Mouse (Mus musculus): Measurements from ENCODE around the gene Tspan5. TPM values are rescaled to one million over a fixed set of nuclear protein-coding genes. Genes with fewer than 3 reads are reported as not detected.

Tspan5 gene
- polyA plus RNA-seq, 1 experiment, result 23.8 TPM

DNA sequence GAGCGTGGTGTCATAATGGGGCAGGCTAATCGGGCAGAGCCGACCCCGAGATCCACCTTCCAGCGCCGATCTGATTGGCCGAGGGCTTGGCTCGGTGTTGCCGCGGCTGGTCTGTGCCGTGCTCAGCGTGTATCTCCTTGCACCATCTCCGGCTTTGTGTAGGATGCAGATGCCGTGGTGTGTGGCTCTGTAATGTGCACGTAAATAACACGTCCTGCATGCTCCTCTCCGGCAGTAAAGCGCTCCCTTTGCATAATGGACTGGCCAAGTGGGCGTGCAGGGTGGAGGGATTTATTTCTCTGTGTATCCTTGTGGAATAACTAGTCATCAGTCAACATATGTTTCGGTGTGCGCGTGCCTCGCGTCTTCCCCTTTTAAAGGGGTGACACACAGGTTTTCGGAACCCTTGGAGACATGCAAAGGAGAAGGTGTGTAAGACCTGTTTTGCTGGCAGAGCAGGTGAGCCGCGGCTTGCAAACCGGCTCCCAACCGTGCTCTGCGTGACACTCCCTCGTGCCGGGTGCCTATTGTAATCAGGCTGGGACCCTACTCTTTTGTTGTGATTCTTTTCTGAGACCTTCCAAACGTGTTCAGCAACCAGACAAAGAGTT is 1.2 kb downstream of the Tspan5 start:
- no peak overlapping the region for H3K27ac ChIP-seq (ENCODE audit: insufficient read depth, low read depth, low read length)
- no peaks in the 10 kb centered on the region for H3K36me3 ChIP-seq (ENCODE audit: control insufficient read depth, insufficient read depth, low read length)
- peak; percentile 78 for DNase-seq
- H3K4me1 ChIP-seq (ENCODE audit: control insufficient read depth, insufficient read depth, low read length), result no peaks in the 10 kb centered on the region
- TF ChIP-seq POLR2A (IDR thresholded peaks at IDR 0.05; ENCODE audit: low read depth, low read length) (no peak), CTCF (conservative IDR thresholded peaks at IDR 0.05; ENCODE audit: insufficient read depth, insufficient read length, low read depth, low read length) (no peak)
- WGBS, result 1% methylated on average over 33 of the region's 33 CpGs
- peak overlapping the region; percentile 75 for H3K4me3 ChIP-seq (ENCODE audit: insufficient read depth, low read depth, low read length)
- H3K27me3 ChIP-seq (replicated peaks; ENCODE audit: control insufficient read depth, insufficient read depth, low read length), result no peaks in the 10 kb centered on the region

DNA sequence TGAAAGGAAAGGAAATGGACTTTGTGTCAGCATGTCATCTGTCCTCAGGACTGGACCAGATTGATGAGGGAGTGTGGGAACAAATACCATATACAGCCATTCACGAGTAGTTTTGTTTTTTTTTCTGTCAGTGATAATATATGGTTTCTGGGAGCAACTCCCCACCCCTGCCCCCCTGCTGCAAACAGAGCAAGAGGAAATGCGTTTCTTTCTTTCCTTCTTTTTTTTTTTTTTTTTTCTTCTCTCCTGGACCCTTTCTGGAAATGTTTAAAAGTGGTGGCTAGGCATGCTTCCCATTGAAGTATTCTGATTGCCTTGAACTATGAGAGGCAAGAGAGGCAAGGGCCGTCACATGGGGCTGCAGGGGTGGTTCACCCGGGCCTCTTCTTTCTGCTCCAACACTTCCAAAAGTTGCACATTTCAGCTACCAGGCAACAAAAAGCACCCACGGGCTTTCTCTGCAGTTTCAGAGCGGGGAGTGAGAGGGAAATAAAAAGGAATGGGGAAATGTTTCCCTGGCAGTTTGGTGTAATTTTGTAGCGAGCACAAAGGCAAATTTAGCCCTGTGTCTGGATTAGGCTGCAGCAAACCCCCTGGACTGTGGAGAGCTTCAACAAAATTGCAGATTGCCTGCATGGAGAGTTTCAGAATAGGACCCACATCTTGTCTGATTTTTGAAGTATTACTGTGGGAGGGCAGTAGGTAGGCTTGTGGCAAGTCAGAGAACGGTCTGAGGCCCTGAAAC is 2.2 kb downstream of the Tspan5 start:
- Histone ChIP-seq H3K4me1 (ENCODE audit: control insufficient read depth, insufficient read depth, low read length) (no peaks in the 10 kb centered on the region), H3K36me3 (ENCODE audit: control insufficient read depth, insufficient read depth, low read length) (no peaks in the 10 kb centered on the region), H3K27ac (ENCODE audit: insufficient read depth, low read depth, low read length) (no peak overlapping the region), H3K4me3 (ENCODE audit: insufficient read depth, low read depth, low read length) (no peak overlapping the region), H3K27me3 (replicated peaks; ENCODE audit: control insufficient read depth, insufficient read depth, low read length) (no peaks in the 10 kb centered on the region)
- no peak for DNase-seq
- 41% methylated on average over 8 of the region's 8 CpGs for WGBS
- TF ChIP-seq POLR2A (IDR thresholded peaks at IDR 0.05; ENCODE audit: low read depth, low read length), result no peak
- TF ChIP-seq CTCF (conservative IDR thresholded peaks at IDR 0.05; ENCODE audit: insufficient read depth, insufficient read length, low read depth, low read length), result no peak

DNA sequence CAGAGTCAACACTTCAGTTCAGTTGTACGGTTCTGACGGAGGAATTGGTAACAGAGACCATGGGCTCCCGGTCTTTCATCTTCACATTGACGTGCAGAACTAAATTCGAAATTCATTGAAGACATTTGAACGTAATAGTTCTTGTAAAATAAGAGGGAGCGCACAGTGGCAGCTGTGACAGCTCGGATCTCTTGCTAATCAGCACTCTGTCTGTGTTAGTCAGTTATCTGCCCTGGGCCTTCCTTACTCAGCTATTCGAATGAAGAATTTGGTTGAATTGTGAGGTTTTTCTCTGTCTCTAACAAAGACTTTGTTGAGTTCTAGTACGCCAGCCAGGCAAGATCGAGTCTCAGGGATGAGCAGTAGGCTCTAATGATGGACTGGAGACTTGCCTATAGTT is 3.1 kb downstream of the Tspan5 start:
- WGBS, result 93% methylated on average over 11 of the region's 11 CpGs
- no peak for DNase-seq
- Histone ChIP-seq H3K36me3 (ENCODE audit: control insufficient read depth, insufficient read depth, low read length) (no peaks in the 10 kb centered on the region), H3K4me1 (ENCODE audit: control insufficient read depth, insufficient read depth, low read length) (no peaks in the 10 kb centered on the region), H3K27ac (ENCODE audit: insufficient read depth, low read depth, low read length) (no peak overlapping the region), H3K27me3 (replicated peaks; ENCODE audit: control insufficient read depth, insufficient read depth, low read length) (no peaks in the 10 kb centered on the region), H3K4me3 (ENCODE audit: insufficient read depth, low read depth, low read length) (no peak overlapping the region)
- TF ChIP-seq POLR2A (IDR thresholded peaks at IDR 0.05; ENCODE audit: low read depth, low read length) (no peak), CTCF (conservative IDR thresholded peaks at IDR 0.05; ENCODE audit: insufficient read depth, insufficient read length, low read depth, low read length) (no peak)

DNA sequence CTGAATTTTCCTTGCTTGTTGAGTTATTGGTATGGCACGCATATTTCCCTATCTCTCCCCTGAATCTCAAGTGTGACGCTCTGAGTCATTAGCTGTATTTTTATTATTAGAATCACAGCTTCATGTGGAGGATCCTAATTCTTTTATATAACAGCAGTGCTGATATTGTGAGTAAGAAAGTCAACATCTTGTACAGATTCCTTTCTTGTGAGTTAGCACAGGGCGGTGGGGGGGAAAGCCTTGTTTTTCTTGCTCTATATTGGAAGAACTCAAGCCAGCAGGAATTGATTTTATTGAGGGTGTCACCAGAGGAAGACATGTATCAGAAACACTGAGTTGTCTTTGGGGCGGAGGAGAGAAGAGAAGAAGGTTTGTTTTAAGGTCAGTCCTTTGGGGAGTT is 3.6 kb downstream of the Tspan5 start:
- TF ChIP-seq POLR2A (IDR thresholded peaks at IDR 0.05; ENCODE audit: low read depth, low read length), result no peak
- TF ChIP-seq CTCF (conservative IDR thresholded peaks at IDR 0.05; ENCODE audit: insufficient read depth, insufficient read length, low read depth, low read length), result no peak
- no peaks in the 10 kb centered on the region for H3K4me1 ChIP-seq (ENCODE audit: control insufficient read depth, insufficient read depth, low read length)
- no peak for DNase-seq
- H3K36me3 ChIP-seq (ENCODE audit: control insufficient read depth, insufficient read depth, low read length), result no peaks in the 10 kb centered on the region
- 82% methylated on average over 4 of the region's 4 CpGs for WGBS
- no peak overlapping the region for H3K4me3 ChIP-seq (ENCODE audit: insufficient read depth, low read depth, low read length)
- no peak overlapping the region for H3K27ac ChIP-seq (ENCODE audit: insufficient read depth, low read depth, low read length)
- H3K27me3 ChIP-seq (replicated peaks; ENCODE audit: control insufficient read depth, insufficient read depth, low read length), result no peaks in the 10 kb centered on the region

DNA sequence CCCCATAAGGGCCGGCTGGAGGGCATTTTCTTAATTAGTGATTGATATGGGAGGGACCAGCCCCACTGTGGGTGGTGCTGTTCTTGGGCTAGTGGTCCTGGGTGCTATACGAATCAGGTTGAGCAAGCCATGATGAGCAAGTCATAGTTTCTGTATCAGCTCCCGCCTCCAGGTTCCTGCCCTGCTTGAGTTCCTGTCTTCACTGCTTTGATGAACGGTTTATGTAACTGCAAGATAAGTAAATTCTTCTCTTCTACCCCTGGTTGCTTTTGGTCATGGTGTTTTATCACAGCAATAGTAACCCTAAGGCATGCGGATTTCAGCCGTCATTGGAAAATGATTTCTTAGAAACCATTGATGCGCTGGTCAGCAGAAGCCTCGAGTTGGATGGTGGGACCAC is 4.6 kb downstream of the Tspan5 start:
- Histone ChIP-seq H3K27ac (ENCODE audit: insufficient read depth, low read depth, low read length) (no peak overlapping the region), H3K4me1 (ENCODE audit: control insufficient read depth, insufficient read depth, low read length) (peaks cover 6% of the 10 kb centered on the region; the same call in 1 of the 2 replicates), H3K27me3 (replicated peaks; ENCODE audit: control insufficient read depth, insufficient read depth, low read length) (no peaks in the 10 kb centered on the region), H3K36me3 (ENCODE audit: control insufficient read depth, insufficient read depth, low read length) (no peaks in the 10 kb centered on the region), H3K4me3 (ENCODE audit: insufficient read depth, low read depth, low read length) (no peak overlapping the region)
- TF ChIP-seq POLR2A (IDR thresholded peaks at IDR 0.05; ENCODE audit: low read depth, low read length), result no peak
- TF ChIP-seq CTCF (conservative IDR thresholded peaks at IDR 0.05; ENCODE audit: insufficient read depth, insufficient read length, low read depth, low read length), result no peak
- 88% methylated on average over 8 of the region's 8 CpGs for WGBS
- no peak for DNase-seq

DNA sequence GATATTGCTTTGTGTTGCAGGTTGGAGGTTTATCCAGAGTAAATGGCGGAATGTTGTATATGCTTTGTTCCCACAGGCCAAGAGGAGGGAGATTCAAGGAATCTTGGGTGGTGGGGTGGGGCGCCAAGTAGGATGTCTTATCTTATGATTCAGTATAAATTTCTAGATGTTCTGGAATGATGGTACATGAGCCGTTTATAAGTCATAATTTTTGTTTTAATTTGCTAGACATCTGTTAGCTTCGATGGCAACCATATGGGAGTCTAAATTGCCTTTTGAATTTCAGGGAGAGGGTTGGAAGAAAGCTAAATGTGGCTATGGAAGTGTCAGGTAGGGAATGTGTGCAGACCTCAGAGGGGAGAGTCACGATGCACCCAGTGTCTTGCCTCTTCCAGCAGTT is 5.0 kb downstream of the Tspan5 start:
- H3K27ac ChIP-seq (ENCODE audit: insufficient read depth, low read depth, low read length), result no peak overlapping the region
- H3K36me3 ChIP-seq (ENCODE audit: control insufficient read depth, insufficient read depth, low read length), result no peaks in the 10 kb centered on the region
- H3K27me3 ChIP-seq (replicated peaks; ENCODE audit: control insufficient read depth, insufficient read depth, low read length), result no peaks in the 10 kb centered on the region
- TF ChIP-seq CTCF (conservative IDR thresholded peaks at IDR 0.05; ENCODE audit: insufficient read depth, insufficient read length, low read depth, low read length) (no peak), POLR2A (IDR thresholded peaks at IDR 0.05; ENCODE audit: low read depth, low read length) (no peak)
- H3K4me1 ChIP-seq (ENCODE audit: control insufficient read depth, insufficient read depth, low read length), result peaks cover 8% of the 10 kb centered on the region
- 90% methylated on average over 5 of the region's 5 CpGs for WGBS
- DNase-seq, result no peak
- no peak overlapping the region for H3K4me3 ChIP-seq (ENCODE audit: insufficient read depth, low read depth, low read length)

DNA sequence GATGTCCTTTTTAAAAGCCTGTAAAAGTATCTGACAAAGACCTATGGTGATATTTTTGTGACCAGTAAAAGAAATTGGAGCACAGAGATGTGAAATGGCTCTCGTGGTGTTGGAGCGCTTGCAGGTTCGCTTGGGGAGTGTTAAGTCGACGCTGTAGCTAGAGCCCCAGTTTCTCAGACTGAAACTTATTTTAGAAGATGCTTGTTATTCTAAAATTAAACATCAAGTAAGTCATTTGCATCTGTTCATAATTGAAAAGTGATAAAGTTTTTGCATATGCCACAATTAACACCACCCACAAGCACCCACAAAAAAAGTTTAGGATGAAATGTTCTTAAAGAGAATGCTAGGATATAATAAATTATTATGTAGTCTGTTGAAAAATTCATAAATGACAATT is 6.0 kb downstream of the Tspan5 start:
- H3K36me3 ChIP-seq (ENCODE audit: control insufficient read depth, insufficient read depth, low read length), result no peaks in the 10 kb centered on the region
- DNase-seq, result no peak
- TF ChIP-seq POLR2A (IDR thresholded peaks at IDR 0.05; ENCODE audit: low read depth, low read length), result no peak
- TF ChIP-seq CTCF (conservative IDR thresholded peaks at IDR 0.05; ENCODE audit: insufficient read depth, insufficient read length, low read depth, low read length), result no peak
- WGBS, result 98% methylated on average over 5 of the region's 5 CpGs
- peaks cover 15% of the 10 kb centered on the region for H3K4me1 ChIP-seq (ENCODE audit: control insufficient read depth, insufficient read depth, low read length)
- no peak overlapping the region for H3K4me3 ChIP-seq (ENCODE audit: insufficient read depth, low read depth, low read length)
- H3K27me3 ChIP-seq (replicated peaks; ENCODE audit: control insufficient read depth, insufficient read depth, low read length), result no peaks in the 10 kb centered on the region
- no peak overlapping the region for H3K27ac ChIP-seq (ENCODE audit: insufficient read depth, low read depth, low read length)
